Mouse (Mus musculus) gastrocnemius, postnatal 4 days (tissue): ENCODE results near the gene Cped1. TPM values are rescaled to one million over a fixed set of nuclear protein-coding genes. Genes with fewer than 3 reads are reported as not detected.
"Not testable (repeated sequence)": the region's sequence is repeated elsewhere in the genome, so short reads cannot be mapped to it uniquely, and the experiment has no call there.

Experiments
- DNase-seq, 2 experiments: peaks; one replicate each; pipeline ENCODE4 v3.0.0; 2021 to 2022; ENCODE audit warnings: low spot score in 2 of 2, mixed read lengths in 2 of 2
- total RNA-seq, 2 experiments: library from RNA; stranded (reverse); gene quantifications; 2 replicates each; pipeline ENCODE4 v1.2.3; 2021

The Cped1 gene
- total RNA-seq, 2 experiments from 2014 or later, result 21.4 to 23.3 TPM

DNA sequence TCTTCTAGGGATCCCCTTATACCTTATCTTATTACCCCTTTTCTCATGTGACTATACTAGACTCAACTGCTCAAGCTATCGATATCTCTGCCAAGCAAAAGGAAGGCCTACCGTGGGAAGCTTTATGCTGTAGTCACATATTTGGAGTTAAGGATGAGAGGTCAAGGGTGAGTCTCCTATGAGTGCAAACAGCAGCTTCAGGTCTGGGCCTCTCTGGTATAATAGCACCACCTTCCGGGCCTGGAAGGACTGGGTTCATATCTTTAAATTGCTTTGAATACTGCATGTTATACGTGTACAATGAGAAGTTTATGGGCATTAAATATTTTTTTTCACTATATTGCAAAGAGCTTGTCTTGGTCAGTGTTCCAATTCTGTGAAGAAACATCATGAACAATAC is 87.0 kb downstream of the Cped1 start:
- no peak for DNase-seq

DNA sequence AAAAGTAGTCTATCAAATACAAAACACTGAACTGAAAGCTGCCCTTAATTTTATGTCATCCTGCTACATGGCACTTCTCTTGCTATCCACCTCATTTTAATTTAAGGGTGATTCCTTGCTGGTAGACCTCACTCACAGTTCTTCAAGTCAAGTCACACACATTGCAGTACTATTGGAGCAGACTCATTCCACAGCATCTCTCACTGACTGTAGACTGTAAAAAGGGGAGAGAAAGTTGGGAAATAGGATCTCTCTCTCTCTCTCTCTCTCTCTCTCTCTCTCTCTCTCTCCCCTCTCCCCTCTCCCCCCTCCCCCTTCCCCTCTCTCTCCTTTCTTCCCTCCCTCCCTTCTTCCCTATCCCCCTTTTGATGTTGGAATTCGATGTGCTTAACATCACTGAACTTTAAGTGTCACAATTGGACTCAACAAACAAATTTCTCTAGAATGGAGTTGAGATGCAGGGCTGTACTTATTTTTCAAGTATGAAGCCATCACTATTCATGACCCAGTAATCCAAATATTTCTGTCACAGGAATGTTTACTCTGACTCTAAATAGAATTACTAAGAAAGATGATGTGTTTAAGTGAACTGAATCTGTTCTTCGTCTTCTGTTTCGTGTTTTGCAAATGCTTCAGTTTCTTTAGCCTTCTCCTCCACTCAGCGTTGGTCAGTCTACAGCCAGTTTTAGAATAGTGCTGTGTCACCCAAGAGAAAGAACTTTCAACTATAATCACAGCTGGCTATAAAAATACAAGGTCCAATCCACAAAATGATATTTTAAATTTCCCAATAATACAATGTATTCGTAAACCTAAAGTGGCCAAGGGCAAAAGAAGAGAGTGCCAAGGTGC is 88.7 kb downstream of the Cped1 start:
- no peak for DNase-seq

DNA sequence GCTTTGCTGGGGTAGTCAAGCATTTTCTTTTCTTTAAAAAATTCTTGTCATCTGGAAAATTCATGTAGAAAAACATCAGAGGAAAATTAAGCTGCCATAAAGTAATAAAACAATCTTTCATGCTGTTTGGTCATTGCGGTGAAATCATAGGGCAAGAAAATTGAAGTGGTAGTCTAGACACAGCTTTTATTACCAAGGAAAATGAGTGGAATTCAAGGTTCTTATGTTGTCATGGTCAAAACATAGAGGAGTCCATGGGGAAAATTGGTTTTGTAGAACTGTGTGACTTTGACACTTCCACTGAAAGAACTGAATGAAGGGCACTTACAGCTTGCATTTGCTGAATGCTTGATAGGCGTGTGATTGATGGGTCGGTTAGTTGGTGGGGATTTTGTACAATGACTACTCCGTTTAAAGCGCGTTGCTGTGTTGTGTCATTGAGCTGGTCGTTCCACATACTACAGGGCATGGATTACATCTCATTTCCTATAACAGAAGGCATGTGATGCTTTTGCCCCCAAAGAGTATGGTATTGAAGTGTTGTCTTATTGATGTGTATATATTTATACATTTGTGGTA is 93.1 kb downstream of the Cped1 start:
- no peak for DNase-seq

DNA sequence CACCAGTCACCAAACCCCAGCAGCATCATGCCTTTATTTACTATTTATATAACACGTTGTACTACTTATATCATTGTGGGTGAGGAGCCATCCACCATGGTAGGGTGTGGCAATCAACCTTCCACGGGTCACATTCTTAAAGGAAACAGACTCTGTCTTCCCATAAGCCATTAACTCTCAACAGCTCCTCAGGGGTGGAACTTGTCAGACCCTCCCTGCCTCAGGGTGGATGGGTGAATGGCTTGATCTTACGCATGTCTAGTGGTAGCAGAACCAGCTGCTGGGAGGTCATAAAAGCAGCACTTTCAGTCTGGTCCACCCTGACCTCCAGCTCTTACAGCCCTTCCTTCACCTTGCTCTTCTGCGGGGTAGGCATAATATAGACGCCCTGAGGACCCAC is 100.3 kb downstream of the Cped1 start:
- no peak for DNase-seq

DNA sequence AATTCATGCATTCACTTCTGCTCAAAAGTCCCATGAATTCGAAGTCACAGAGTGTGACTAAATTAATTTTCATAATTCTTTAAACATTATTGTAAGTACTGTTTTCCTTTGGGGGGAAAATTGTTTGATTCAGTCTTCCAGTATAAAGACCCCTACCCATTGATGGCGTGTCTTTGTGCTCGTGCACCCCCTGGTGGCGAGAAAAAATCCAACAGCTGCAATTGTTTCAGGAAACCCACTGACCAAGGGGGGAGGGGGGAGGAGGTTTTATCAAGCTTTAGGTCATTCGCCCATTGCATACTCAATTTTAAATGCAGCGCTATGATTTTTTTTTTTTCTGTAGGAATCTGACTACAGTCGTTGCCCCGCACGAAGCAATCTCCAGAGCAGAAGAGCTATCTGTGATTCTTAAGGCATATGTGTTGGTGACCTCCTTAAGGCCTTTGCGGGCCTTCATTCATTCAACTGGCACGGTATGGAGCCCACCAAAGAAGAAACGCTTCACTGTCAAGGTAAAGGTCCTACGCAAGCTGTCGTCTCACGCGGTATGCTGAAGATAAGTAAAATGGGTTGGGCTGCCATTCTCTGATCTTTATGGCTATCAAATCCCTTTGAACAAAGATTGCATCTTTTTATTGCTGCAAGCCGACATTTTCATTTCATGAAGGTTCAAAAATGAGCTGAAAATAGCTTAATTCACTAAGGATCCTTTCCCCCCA is 102.8 kb downstream of the Cped1 start:
- peak in 1 of 2 experiments; percentile 33 for DNase-seq

DNA sequence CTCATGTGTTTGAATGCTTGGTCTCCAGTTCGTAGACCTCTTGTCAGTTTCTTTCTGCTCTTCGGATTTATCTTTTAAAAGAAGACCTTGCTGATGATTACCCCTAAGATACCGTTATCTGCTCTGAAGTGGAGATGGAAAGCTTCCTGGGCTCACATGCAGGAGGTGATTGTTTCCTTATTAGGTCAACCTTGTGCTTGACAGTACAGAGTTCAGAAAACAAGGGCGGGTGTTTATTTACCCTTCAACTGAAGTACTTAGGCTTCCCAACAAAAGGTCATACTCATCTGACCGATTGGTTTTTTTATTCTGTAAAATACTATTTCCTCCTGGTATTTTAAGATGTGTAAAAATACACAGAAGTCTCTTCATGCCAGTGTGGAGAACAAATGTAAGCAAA is 106.1 kb downstream of the Cped1 start:
- no peak for DNase-seq

DNA sequence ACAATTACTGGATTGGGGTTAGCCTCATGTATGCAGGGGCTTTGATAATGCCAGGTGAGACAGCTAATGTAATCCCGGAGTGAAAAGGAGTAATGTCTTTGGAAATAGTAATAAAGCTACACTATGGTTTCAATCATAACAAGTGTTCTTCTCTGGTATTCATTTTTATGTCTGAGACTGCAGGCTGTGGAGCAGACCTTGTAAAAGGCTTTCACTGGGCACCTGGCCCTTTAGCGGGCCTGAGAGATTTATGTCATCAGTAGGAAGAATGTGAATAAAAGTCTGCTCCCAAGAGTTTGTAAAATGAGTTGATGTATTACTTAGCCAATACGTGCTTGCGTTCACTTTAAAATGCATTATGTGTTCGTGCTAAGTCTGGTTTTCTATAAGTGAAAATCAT is 108.1 kb downstream of the Cped1 start:
- DNase-seq, result no peak

DNA sequence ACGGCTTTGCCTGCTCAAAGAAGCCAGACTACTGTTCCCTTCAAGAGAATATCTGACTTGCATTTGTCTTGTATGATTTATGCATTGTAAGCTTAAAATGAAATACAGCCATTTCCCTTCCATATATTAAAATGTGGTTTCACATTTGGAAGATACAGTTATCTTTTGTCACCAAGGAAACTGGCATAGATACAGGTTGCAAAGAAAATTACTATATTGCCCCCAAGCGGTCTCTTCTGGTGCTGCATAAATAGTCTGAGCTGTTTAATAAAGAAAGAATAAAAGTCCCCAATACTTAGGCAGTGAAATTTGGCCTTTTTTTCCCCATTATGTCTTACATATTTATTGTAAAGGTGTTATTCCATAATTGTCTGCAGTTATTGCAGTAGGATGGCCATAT is 112.0 kb downstream of the Cped1 start:
- peak in 1 of 2 experiments; percentile 23 for DNase-seq

DNA sequence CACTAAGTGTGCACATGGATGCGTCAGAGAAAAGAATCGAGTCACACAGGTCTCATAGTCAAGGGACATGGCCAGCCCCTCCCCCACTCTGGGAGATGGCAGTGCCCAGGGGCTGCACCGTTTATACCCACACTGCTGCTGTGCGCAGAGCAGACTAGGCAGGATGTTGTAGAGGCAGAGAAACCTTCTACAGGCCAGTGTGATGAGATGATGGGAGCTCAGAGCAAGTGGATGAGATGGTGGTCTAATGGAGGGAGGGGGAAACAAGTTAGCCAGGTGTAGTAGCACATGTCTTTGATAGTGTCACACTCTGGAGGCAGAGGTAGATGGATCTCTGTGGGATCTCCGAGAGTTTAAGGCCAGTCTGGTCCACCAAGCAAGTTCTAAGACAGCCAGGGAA is 114.1 kb downstream of the Cped1 start:
- DNase-seq, result no peak

DNA sequence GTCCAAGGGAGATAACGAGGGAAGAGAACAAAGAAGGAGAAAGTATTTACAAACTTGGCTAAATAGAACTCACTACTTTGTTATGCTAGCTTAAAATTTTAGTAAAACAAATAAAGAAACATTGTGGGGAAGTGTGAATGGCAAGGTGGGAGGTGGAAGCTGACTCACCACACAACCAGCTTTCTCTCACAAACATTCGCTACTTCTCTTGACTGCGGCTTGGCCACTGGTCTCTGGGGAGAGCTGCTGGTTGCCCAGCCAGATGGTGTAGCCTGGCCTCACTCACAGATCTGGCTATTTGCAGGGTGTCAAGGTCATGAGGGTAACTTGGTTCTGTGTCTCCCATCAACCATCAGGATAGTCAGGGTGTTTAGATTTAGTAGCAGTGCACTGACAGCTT is 116.2 kb downstream of the Cped1 start:
- DNase-seq, result no peak

DNA sequence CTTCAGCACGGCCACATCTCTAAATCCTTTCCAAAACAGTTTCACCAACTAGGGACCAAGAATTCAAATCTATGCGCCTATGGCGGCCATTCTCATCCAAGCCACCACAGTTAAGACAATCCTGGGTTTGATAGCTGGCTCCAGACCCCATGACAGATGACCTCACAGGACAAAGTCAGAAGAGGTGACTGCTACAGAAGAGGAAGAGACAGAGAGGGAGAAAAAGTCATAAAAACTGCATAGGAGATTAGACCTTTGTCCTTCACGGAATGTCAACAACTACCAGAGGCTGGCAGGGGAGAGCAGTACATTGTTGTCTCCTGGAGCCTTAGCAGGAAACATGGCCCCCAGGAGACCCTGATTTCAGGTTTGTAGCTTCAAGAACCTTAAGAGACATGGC is 117.0 kb downstream of the Cped1 start:
- DNase-seq, result no peak

DNA sequence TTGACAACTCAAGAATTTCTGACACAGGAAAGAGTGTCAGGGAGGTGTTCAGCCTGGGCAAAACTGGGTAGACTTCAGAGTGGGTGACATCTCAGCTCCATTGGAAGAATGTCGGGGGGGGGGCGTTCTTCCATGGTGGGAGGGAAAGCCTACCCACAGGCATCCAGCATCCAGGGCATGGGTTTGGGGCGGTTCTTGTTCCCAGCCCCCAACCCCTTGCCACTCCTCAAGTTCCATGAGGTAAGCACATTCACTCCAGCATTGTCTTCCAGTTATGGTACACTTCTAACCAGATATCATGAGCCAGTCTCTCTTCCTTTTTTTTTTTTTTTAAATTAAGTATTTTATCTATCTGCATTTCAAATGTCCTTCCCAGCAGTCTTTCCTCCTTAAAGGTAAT is 118.0 kb downstream of the Cped1 start:
- no peak for DNase-seq

DNA sequence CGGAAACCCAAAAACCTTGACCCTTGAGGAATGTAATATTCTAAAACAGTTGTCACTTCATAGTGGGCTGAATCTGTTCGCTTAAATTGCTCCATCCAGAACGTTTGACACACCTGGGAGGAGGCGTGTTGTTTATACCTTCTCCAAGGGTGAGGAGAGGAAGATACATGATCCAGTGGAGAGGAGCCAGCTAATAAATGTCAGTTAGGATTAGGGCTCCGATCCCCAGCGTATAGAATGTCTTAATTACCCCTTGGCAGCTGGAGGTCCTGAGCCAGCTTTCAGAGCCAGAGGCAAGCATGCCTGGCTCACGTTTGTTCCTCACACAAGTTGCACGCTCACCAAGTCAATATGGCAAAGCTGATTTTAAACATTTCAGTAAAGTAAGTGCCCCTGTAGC is 118.5 kb downstream of the Cped1 start:
- no peak for DNase-seq

DNA sequence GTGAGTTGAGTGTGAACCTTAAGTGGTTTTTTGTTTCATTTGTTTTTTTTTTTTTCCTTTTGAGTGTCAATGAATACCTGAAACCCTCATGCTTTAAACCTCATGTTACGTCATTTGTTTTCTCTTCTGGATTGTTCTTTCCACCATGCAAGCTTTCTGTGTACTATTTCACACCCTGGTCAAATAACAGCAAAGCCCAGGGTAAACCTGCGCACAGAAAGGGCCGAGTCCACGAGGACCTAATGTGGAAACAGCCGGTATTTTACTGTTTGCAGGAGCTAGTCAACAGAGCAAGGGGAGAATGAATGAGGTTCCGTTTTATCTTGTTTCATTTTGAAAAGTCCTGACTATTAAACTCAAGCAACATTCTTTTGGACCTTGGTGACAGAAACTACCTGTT is 128.4 kb downstream of the Cped1 start:
- DNase-seq, result no peak

DNA sequence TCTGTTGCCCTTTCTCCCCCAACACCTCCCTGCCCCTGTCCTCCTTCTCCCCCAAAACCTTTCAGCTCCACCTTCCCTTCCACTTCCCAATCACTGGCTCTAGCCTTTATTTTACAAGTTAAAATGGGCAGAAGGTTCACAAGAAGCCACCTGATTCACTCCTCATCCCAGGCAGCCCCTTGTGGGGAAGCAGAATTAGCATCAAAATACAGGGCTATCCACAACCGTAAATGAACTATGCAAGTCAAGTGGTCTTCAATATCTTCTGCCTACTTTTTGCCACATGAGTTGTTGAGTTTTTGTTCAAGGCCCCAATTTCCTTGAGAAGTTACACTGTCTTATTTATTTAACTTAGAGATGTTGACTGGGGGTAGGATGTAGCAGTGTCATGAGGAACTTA is 131.0 kb downstream of the Cped1 start:
- DNase-seq, result no peak

DNA sequence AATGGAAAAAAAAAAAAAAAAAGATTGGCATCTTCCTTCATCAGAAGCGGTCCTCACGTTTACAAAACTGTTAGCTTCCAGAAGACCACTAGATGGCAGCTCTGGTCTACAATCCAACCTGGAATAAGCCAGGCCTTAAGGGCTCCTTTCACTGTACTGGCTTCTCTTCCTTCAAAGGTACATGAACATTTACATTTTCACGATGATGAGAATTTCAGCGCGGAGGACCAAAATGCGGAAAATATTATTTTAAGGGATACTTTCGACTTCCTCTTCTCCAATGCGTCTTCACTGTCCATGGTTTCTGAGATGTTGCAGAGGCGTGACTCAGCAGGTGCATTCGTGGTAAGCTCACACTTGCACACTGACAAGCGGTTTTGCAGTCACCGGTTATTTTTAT is 136.4 kb downstream of the Cped1 start:
- no peak for DNase-seq

DNA sequence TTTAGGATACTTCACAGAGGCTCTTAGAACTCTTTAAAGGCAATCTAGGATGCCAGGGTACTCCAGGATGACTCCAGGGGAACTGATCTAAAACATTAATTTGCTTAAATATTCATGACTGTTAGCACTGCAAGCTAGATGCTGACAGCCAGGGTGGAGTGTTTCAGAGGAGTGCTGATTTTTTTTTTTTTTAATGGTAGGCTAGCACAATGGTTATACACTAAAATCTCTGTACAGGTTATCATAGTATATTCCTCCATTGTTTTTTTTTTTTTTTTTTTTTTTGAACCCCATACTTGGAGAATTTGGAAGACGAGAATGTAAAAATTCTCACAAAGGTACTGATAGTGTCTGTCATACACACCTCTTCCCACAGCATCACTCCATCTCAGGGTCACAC is 137.0 kb downstream of the Cped1 start:
- DNase-seq, result no peak

DNA sequence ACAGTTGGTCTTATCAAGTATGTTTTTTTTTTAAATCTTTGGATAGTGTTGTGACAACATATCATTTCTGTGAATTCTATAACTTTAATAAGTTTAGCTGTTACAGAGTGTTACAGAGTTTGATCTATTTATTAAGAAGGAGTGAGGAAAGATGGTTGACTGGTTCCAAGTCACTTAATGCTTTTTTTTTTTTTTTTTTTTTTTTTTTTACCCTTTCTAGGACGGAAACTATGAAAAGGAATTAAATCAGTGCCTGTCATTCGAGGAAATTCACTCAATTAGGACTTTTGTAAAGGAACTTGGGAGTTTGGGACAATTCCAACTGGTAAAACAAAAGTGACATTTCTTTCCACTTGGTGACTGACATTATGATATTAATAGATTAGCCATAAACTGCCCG is 137.6 kb downstream of the Cped1 start:
- DNase-seq, result no peak

DNA sequence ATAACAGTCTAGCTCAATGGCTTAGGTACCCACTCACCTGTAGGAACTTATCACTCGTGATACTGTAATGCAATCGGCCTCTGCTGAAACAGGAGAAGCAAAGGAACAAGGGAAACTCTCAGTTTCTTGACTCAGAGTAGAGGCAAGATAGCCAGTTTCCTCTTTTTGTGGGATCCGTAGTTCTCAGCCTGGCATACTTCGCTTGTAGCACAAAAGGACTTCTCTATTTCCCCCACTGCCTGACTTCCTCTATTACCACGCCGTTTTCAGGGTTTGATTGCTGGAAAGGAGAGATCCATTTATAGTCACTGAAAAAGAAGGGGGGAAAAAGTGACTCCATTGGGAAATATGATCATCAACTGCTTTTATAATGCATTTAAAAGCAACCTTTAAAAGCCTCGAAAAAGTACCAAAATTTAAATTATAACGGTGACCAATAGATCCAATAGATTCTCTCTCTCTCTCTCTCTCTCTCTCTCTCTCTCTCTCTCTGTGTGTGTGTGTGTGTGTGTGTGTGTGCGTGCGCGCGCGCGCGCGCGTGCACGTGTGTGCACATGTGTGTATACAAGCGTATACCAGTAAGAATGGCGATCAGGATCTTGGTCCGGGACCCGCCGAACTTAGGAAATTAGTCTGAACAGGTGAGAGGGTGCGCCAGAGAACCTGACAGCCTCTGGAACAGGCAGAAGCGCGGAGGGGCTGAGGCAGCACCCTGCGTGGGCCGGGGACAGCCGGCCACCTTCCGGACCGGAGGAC is 139.0 kb downstream of the Cped1 start:
- DNase-seq, result not testable (repeated sequence)

DNA sequence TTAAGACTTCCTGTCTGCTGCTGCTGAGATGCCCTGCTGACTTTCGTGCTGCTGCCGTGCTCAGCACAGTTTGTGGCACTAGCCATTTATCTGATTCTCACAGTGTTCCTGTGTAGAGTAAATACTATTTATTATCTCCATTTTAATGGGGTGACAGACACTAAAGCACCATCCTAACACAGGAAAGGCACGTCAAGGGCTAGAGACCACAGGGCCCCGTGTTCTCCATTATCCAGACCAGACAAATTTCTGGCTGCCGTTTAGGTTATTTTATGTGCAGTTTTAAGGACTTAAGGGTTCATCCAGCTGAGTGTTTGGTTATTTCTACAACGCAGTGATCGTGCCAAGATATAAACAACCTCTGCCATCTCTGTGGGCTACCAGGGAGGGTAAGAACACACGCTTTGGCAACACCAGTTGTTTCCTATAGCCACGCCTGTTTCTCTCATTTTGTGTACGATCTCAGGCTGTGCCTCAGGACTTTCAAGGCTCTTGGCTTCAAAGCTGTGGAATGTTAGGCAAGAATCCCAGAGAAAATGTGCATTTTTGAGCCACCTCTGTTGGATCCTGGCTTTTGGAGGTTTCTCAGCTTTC is 149.4 kb downstream of the Cped1 start:
- no peak for DNase-seq

DNA sequence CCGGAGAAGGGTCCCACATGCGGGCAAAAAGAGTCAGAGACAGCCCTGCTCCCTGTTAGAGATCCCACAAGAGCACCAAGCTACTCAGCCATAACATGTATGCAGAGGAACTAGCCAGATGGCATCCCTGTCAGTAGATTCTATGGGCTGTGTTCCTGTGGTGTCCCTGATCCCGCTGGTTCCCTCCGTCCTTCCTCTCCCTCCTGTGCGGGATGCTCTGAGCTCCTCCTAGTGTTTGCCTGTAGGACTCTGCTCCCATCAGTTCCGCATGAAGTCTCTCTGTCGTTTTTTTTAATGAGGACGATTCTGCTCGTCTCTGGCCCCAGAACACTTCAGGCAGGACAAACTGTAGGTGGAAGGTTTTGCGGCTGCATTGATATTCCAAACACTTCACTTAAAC is 151.1 kb downstream of the Cped1 start:
- DNase-seq, result no peak
